Mouse (Mus musculus) ES-E14 (cell line): ENCODE results near the gene Mvb12a.

Experiments
- CHD2 ChIP-seq: IDR thresholded peaks from 2 replicates; pipeline ENCODE4 v1.6.1; 2014; ENCODE audit warnings: mild to moderate bottlenecking, low read depth, low read length, inconsistent platforms
- MAFK ChIP-seq: IDR thresholded peaks from 2 replicates; pipeline ENCODE4 v1.6.1; 2014; ENCODE audit warnings: mild to moderate bottlenecking, low read depth, low read length, inconsistent platforms; ENCODE audit not compliant: insufficient read depth
- ZC3H11A ChIP-seq: IDR thresholded peaks from 2 replicates; pipeline ENCODE4 v1.6.1; 2012; ENCODE audit warnings: low read depth, mild to moderate bottlenecking, inconsistent platforms, low read length, borderline replicate concordance
- ZNF384 ChIP-seq: IDR thresholded peaks from 2 replicates; pipeline ENCODE4 v1.6.1; 2012; ENCODE audit warnings: low read depth, low read length, inconsistent platforms

DNA sequence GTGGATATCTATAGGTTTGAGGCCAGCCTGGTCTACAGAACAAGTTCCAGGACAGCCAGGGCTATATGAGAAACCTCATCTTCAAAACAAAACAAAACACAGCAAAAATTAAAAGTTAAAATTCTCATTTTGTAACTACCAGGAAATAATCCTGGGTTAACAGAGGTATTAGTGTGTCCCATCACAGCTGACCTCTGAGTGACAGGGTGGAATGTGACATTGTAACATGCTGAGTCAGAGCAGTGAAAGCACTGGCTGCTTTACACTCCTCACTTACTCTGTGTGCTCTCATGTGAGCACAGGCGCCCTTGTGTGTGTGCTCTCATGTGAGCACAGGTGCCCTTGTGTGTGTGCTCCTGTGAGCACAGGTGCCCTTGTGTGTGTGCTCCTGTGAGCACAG, 32.3 kb downstream of the Mvb12a start:
- no peak for TF ChIP-seq ZC3H11A
- TF ChIP-seq MAFK = peak; percentile 53; the same call in 1 of the 2 replicates
- TF ChIP-seq CHD2 = no peak
- TF ChIP-seq ZNF384 = no peak
